Mouse (Mus musculus) embryonic fibroblast, embryonic 13.5 days (primary cell): Measurements from ENCODE around the gene 2310007B03Rik.

Source experiments
- CTCF ChIP-seq: IDR thresholded peaks from 2 replicates; pipeline ENCODE4 v1.5.1; 2011; ENCODE audit warnings: mild to moderate bottlenecking, control low read depth, low read length, moderate library complexity, borderline replicate concordance; ENCODE audit not compliant: insufficient read depth
- POLR2A ChIP-seq: IDR thresholded peaks from 2 replicates; pipeline ENCODE4 v1.6.1; 2011; ENCODE audit warnings: low read depth, mild to moderate bottlenecking, control low read depth, low read length, moderate library complexity

DNA sequence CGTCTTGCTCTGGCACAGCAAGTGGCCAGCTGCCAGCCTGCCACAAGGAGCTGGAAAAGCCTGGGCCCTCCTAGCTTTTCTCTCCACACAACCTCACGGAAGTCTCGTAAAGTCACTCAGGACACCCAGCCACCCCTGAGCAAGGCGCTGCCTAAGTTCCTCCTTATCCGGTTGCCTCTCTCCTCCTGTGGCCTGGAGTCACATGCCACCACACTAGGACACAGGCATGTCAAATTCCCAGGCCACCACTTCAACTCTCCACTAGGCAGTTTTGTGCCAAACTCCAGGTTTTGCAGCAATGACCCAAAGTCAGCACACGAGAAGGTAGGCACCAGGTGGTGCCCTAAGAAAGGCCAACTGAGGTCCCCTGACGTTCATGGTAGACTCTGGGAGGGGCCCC is 1.8 kb upstream of the 2310007B03Rik start:
- TF ChIP-seq POLR2A = no peak
- TF ChIP-seq CTCF = no peak
